Mouse (Mus musculus) forebrain, embryonic 15.5 days (tissue): ENCODE data around the gene Pip5k1a. TPM values are rescaled to one million over a fixed set of nuclear protein-coding genes. Genes with fewer than 3 reads are reported as not detected.
A peak's percentile ranks its signal among the peaks of the same experiment; 100 is the strongest.
"Not testable (repeated sequence)": the region's sequence is repeated elsewhere in the genome, so short reads cannot be mapped to it uniquely, and the experiment has no call there.

Source experiments
- ATAC-seq: fragments of 200-750 bp; cut with Nextera tagmentation; replicated peaks from 2 replicates; pipeline ENCODE4 v1.8.0; 2017; ENCODE audit warnings: mild to moderate bottlenecking, moderate TSS enrichment, moderate library complexity
- H3K27ac ChIP-seq: fragments of 300-500 bp; sonication (generic); replicated peaks from 2 replicates; pipeline ENCODE4 v1.5.1; 2015; ENCODE audit warnings: mild to moderate bottlenecking, inconsistent platforms
- H3K27me3 ChIP-seq: fragments of 300-500 bp; sonication (generic); 2 replicates; pipeline ENCODE4 v1.6.1; 2015; ENCODE audit warnings: inconsistent platforms
- H3K36me3 ChIP-seq: fragments of 300-500 bp; sonication (generic); 2 replicates; pipeline ENCODE4 v1.6.1; 2015; ENCODE audit warnings: mild to moderate bottlenecking, inconsistent platforms
- H3K4me1 ChIP-seq: fragments of 300-500 bp; sonication (generic); 2 replicates; pipeline ENCODE4 v1.6.1; 2015; ENCODE audit warnings: inconsistent platforms
- H3K4me2 ChIP-seq: fragments of 300-500 bp; sonication (generic); replicated peaks from 2 replicates; pipeline ENCODE4 v1.6.1; 2015; ENCODE audit warnings: mild to moderate bottlenecking, inconsistent platforms
- H3K4me3 ChIP-seq: fragments of 300-500 bp; sonication (generic); 2 replicates; pipeline ENCODE4 v1.5.1; 2015; ENCODE audit warnings: mild to moderate bottlenecking, inconsistent platforms
- H3K9ac ChIP-seq: fragments of 300-500 bp; sonication (generic); replicated peaks from 2 replicates; pipeline ENCODE4 v1.6.1; 2015; ENCODE audit warnings: mild to moderate bottlenecking, inconsistent platforms
- H3K9me3 ChIP-seq: fragments of 300-500 bp; sonication (generic); 2 replicates; pipeline ENCODE4 v1.6.1; 2016; ENCODE audit warnings: inconsistent platforms
- WGBS: fragments of 180-500 bp; shearing (Covaris S2); methylation state at CpG from one replicate; pipeline ENCODE4 v1.1.7; 2015; ENCODE audit warnings: mixed read lengths; 5-methylcytosine and 5-hydroxymethylcytosine counted together
- polyA plus RNA-seq: library from polyadenylated mRNA; unstranded; fragments of >200 nt; fragmentation: Nextera tagmentation; extraction: Ambion mirVana; gene quantifications from 2 replicates; pipeline ENCODE4 v1.2.1, GENCODE M21; 2015

The Pip5k1a gene
- polyA plus RNA-seq, 1 experiment from 2014 or later = 21.6 TPM

GRCm38 (mm10) chr3:95134133-95134532 lies 27.4 kb upstream of the Pip5k1a start:
- H3K4me1 ChIP-seq = peaks cover 21% of the 10 kb centered on the region
- not testable (repeated sequence) for H3K9ac ChIP-seq, H3K27ac ChIP-seq, H3K4me2 ChIP-seq, H3K27me3 ChIP-seq, H3K9me3 ChIP-seq
- no CpG with 5 or more reads among the region's 12 CpGs for WGBS
- peak; percentile 70 for ATAC-seq
- H3K4me3 ChIP-seq = peak overlapping the region; percentile 68
- H3K36me3 ChIP-seq = peaks cover 20% of the 10 kb centered on the region

GRCm38 (mm10) chr3:95133680-95134101 lies 27.0 kb upstream of the Pip5k1a start, which contains the start of the genes Scnm1 and Lysmd1:
Gene Scnm1 (minus strand): TSS chr3:95134011.
Gene Lysmd1 (plus strand): TSS chr3:95134088.
- peak within 1 kb of the TSS; percentile 76 for H3K9ac ChIP-seq
- ATAC-seq = peak; percentile 96
- no peaks in the 10 kb centered on the region for H3K27me3 ChIP-seq
- H3K4me2 ChIP-seq = peak within 1 kb of the TSS; percentile 90
- WGBS = under 1% methylated on average over 20 of the region's 20 CpGs
- peaks cover 22% of the 10 kb centered on the region for H3K36me3 ChIP-seq
- peak within 1 kb of the TSS; percentile 68 for H3K4me3 ChIP-seq
- H3K27ac ChIP-seq = peak within 1 kb of the TSS; percentile 79
- H3K4me1 ChIP-seq = peaks cover 21% of the 10 kb centered on the region
- H3K9me3 ChIP-seq = no peaks in the 10 kb centered on the region

DNA sequence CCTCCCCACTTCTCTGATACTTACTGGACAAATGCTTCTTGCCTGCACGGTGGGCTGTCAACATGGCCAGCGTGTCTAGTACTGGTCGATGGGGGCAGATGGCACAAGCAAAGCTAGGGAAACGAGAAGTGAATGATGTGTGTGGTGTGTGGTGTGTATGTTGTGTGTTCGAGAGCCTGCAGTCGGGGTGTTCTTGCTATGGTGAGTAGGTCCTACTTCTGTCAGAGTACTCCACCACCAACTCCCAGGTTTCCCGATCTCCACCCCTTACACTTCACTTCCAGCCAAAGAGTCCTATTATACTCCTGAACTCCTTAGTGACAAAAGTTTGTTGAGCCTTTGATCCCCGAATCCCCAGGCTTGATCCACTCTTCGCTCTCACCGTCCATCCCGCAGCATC lies 26.4 kb upstream of the Pip5k1a start:
- Histone ChIP-seq H3K27me3 (no peaks in the 10 kb centered on the region), H3K4me2 (peak overlapping the region; percentile 90), H3K4me3 (peak overlapping the region; percentile 68), H3K27ac (peak overlapping the region; percentile 79), H3K9ac (peak overlapping the region; percentile 76), H3K36me3 (peaks cover 22% of the 10 kb centered on the region), H3K9me3 (no peaks in the 10 kb centered on the region), H3K4me1 (peaks cover 21% of the 10 kb centered on the region)
- ATAC-seq = peak; percentile 13; the same call in 1 of the 2 replicates
- 56% methylated on average over 11 of the region's 11 CpGs for WGBS

DNA sequence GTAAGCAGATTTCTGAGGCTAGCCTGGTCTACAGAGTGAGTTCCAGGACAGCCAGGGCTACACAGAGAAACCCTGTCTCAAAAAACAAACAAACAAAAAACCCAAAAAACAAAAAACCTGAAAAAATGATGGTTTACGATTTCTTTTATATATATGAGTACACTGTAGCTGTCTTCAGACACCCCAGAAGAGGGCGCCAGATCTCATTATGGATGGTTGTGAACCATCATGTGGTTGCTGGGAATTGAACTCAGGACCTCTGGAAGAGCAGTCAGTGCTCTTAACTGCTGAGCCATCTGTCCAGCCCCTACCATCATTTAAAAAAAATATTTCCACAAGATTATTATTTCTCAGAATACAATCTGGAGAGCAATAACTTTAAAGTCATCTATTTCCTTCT lies 25.7 kb upstream of the Pip5k1a start:
- H3K4me2 ChIP-seq, H3K27me3 ChIP-seq, H3K9me3 ChIP-seq, H3K9ac ChIP-seq, ATAC-seq, H3K4me3 ChIP-seq, H3K27ac ChIP-seq: not testable (repeated sequence)
- Histone ChIP-seq H3K4me1 (peaks cover 21% of the 10 kb centered on the region), H3K36me3 (peaks cover 22% of the 10 kb centered on the region)
- WGBS = 91% methylated on average over 2 of the region's 2 CpGs

DNA sequence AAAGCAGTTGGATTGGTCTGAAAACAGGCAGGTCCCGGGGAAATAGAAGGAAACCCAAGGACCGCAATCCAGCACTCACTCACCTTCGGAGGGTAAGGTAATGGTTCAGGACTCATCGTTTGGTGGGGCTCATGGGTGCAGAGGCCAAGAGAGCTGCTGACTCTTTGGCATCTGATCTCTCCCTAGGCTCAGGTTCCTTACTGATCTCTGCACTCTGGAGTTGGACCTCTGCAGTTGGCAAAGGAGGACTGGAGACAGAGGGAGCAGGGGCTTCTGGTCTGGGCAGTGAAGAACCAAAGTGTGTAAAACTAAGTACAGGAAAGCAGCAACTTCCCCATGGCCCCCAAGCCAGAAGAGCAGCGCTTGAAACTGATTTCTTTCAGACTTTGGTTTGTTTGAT lies 23.4 kb upstream of the Pip5k1a start:
- Histone ChIP-seq H3K9ac (no peak overlapping the region), H3K4me3 (no peak overlapping the region), H3K9me3 (no peaks in the 10 kb centered on the region), H3K36me3 (peaks cover 22% of the 10 kb centered on the region), H3K27me3 (no peaks in the 10 kb centered on the region), H3K4me2 (no peak overlapping the region), H3K27ac (no peak overlapping the region), H3K4me1 (peaks cover 13% of the 10 kb centered on the region)
- ATAC-seq = no peak
- WGBS = 95% methylated on average over 5 of the region's 5 CpGs

- Histone ChIP-seq H3K36me3 (peaks cover 22% of the 10 kb centered on the region), H3K27ac (no peak overlapping the region), H3K4me2 (no peak overlapping the region), H3K4me1 (peaks cover 16% of the 10 kb centered on the region), H3K9me3 (no peaks in the 10 kb centered on the region), H3K9ac (no peak overlapping the region), H3K4me3 (no peak overlapping the region), H3K27me3 (no peaks in the 10 kb centered on the region)
- WGBS = 54% methylated on average over 6 of the region's 6 CpGs
- ATAC-seq = no peak
These were observed 22.5 kb upstream of the Pip5k1a start for GRCm38 (mm10) chr3:95129226-95129651.

DNA sequence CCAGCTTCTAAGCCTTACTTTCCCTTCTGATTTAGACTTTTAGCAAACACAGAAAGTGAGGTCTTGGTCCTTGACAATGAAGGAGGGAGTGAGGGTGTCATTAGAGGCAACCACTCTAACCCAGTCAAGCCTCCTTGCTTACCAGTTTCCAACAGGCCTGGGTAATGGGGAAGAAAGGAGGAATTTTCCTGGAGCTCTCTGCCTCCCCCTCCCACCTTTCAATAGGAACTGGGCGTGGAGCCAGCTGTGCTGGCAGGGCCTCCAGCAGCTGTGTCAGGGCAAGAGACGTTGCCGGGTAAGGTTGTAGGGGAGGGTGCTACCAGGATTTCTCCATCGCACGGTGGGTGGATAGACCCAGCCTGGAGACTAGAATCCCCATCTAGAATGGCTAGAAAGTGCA lies 18.2 kb upstream of the Pip5k1a start:
- H3K36me3 ChIP-seq = peaks cover 37% of the 10 kb centered on the region
- H3K27ac ChIP-seq = peak overlapping the region; percentile 47
- WGBS = 12% methylated on average over 5 of the region's 5 CpGs
- H3K9ac ChIP-seq = no peak overlapping the region
- no peak overlapping the region for H3K4me2 ChIP-seq
- H3K4me3 ChIP-seq = no peak overlapping the region
- H3K9me3 ChIP-seq = no peaks in the 10 kb centered on the region
- peaks cover 11% of the 10 kb centered on the region for H3K4me1 ChIP-seq
- ATAC-seq = peak; percentile 36; the same call in 1 of the 2 replicates
- no peaks in the 10 kb centered on the region for H3K27me3 ChIP-seq

GRCm38 (mm10) chr3:95124246-95124645 lies 17.5 kb upstream of the Pip5k1a start, which contains the start of gene Tmod4:
Gene Tmod4 (plus strand): TSS chr3:95124476.
- Histone ChIP-seq H3K4me1 (peaks cover 11% of the 10 kb centered on the region), H3K4me2 (no peak within 1 kb of the TSS), H3K27ac (peak within 1 kb of the TSS; percentile 47), H3K27me3 (no peaks in the 10 kb centered on the region), H3K9ac (no peak within 1 kb of the TSS), H3K4me3 (no peak within 1 kb of the TSS), H3K9me3 (no peaks in the 10 kb centered on the region), H3K36me3 (peaks cover 38% of the 10 kb centered on the region)
- 0 out of 2 replicates have a peak, but pooled peaks have one; percentile 39 for ATAC-seq
- WGBS = 63% methylated on average over 6 of the region's 6 CpGs

DNA sequence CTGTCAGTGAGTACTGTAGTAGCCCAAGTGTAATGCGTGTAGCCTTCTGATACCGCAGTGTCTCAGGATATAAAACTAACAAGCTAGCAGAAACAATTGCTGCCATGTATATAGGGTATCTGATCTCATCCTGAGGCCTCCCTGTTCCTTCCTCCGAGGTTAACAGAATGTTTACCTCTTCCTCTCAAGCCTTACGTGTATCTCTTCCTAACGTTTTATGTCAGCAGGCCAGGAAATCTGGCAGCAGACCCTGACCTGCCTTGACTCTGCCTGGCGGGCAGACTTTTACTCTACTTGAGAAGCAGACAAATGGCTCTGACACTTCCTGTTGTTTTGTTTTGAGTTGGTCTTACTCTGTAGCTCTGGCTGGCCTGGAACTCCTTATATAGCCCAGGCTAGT lies 14.8 kb upstream of the Pip5k1a start:
- H3K27me3 ChIP-seq = no peaks in the 10 kb centered on the region
- no peak for ATAC-seq

DNA sequence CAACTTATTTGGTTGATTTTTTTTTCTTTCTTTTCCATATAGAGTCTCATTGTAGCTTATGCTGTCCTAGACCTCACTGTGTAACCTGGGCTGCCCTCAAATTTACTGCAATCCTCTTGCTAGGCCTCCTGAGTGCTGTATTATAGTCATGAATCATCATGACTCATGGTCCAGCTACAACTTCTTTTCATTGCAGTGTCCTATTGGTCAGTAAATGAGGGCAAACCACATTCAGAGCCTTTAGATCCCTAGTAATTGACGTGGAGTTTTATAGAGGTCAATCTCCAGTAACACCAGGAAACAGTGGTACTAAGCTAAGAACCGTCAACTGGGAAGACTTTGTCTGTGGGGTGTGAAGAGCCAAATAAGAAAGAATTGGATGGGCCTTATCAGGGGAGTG lies 11.0 kb upstream of the Pip5k1a start:
- 97% methylated on average over 2 of the region's 2 CpGs for WGBS
- no peak overlapping the region for H3K4me3 ChIP-seq
- H3K9ac ChIP-seq = no peak overlapping the region
- peaks cover 9% of the 10 kb centered on the region for H3K4me1 ChIP-seq
- H3K4me2 ChIP-seq = no peak overlapping the region
- H3K27ac ChIP-seq = no peak overlapping the region
- H3K27me3 ChIP-seq = no peaks in the 10 kb centered on the region
- H3K9me3 ChIP-seq = no peaks in the 10 kb centered on the region
- no peak for ATAC-seq
- H3K36me3 ChIP-seq = peaks cover 74% of the 10 kb centered on the region

More for the DNA sequence above, 14.8 kb upstream of the Pip5k1a start:
- H3K9me3 ChIP-seq = no peaks in the 10 kb centered on the region
- H3K4me1 ChIP-seq = peaks cover 11% of the 10 kb centered on the region
- H3K4me3 ChIP-seq = no peak overlapping the region
- no peak overlapping the region for H3K27ac ChIP-seq
- no peak overlapping the region for H3K4me2 ChIP-seq
- no peak overlapping the region for H3K9ac ChIP-seq
- WGBS = 90% methylated on average over 6 of the region's 6 CpGs
- H3K36me3 ChIP-seq = peaks cover 59% of the 10 kb centered on the region

DNA sequence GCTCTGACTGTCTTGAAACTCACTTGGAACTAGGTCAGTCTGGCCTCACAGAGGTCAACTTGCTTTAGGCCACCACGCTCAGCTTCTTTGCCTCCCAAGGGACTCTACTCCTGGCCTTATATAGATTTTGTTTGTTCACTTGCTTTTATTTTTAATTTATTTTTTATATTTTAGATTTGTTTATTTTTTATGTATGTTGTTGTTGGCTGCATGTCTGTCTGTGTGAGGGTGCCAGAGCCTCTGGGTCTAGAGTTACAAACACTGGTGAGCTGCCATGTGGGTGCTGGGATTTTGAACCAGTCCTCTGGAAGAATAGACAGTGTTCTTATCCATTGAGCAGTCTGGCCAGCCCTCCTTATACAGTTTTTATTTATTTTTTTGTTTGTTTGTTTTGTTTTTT lies 6.0 kb upstream of the Pip5k1a start:
- H3K4me3 ChIP-seq = no peak overlapping the region
- H3K9ac ChIP-seq = no peak overlapping the region
- no peak for ATAC-seq
- no peaks in the 10 kb centered on the region for H3K27me3 ChIP-seq
- WGBS = 89% methylated on average over 1 of the region's 1 CpGs
- H3K27ac ChIP-seq = no peak overlapping the region
- peaks cover 19% of the 10 kb centered on the region for H3K4me1 ChIP-seq
- H3K4me2 ChIP-seq = no peak overlapping the region
- H3K9me3 ChIP-seq = no peaks in the 10 kb centered on the region
- H3K36me3 ChIP-seq = peaks cover 27% of the 10 kb centered on the region

DNA sequence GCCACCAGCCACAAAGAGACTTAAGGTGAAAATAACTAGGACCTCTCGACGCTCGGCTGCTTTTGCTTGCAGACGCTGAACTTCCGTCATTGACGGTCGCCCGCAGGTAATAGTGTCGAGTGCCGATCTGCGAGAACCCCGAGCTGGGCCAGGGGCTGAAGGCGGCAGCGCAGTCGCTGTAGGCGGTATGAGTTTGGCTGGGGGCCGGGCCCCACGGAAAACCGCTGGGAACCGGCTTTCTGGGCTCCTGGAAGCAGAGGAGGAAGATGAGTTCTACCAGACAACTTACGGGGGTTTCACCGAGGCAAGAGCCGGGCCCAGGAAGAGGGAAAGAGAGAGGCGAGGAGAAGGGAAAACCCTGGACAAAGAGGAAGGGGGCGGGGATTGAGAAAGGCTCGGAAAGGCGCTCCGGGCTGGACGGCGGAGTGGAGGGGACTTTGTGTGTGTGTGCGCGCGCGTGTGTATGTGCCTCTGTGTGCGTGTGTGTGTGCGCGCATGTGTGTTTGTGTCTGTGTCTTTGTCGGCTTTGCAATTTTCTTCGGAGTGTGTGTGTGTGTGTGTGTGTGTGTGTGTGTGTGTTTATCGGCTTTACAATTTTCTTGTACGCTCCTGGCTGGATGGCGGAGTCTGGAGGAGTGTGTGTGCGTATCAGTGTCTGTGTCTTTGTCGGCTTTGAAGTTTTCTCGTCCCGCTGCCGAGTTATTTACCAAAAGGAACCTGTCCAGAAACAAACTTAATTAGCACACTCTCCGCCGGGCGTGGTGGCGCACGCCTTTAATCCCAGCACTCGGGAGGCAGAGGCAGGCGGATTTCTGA lies 4.4 kb upstream of the Pip5k1a start, which contains the start of gene Vps72:
Vps72 (plus strand) TSS at position 112 of the 816 bp plus-strand sequence.
- under 1% methylated on average over 54 of the region's 54 CpGs for WGBS
- Histone ChIP-seq H3K4me3 (peak within 1 kb of the TSS; percentile 92), H3K9me3 (no peaks in the 10 kb centered on the region), H3K27ac (peak within 1 kb of the TSS; percentile 98), H3K9ac (peak within 1 kb of the TSS; percentile 93), H3K27me3 (no peaks in the 10 kb centered on the region), H3K4me2 (peak within 1 kb of the TSS; percentile 44), H3K36me3 (peaks cover 18% of the 10 kb centered on the region), H3K4me1 (peaks cover 21% of the 10 kb centered on the region)
- peak; percentile 73 for ATAC-seq
